Mouse (Mus musculus) lung, embryonic 14.5 days (tissue): ENCODE measurements around the gene Tlcd1. TPM values are rescaled to one million over a fixed set of nuclear protein-coding genes. Genes with fewer than 3 reads are reported as not detected.
A peak's percentile ranks its signal among the peaks of the same experiment; 100 is the strongest.

Experiments
- ATAC-seq: fragments of 200-750 bp; cut with Nextera tagmentation; 2 replicates; pipeline ENCODE4 v1.8.0; 2017; ENCODE audit warnings: mild to moderate bottlenecking, moderate TSS enrichment, moderate library complexity; ENCODE audit not compliant: insufficient read depth
- DNase-seq: peaks from one replicate; pipeline ENCODE4 v3.0.0-alpha.2; 2015
- H3K27ac ChIP-seq: fragments of 300-500 bp; sonication (generic); 2 replicates; pipeline ENCODE4 v1.5.1; 2014; ENCODE audit warnings: low read depth, mild to moderate bottlenecking, moderate library complexity
- H3K27me3 ChIP-seq: fragments of 300-500 bp; sonication (generic); 2 replicates; pipeline ENCODE4 v1.6.1; 2014; ENCODE audit warnings: low read length, control low read depth; ENCODE audit not compliant: insufficient read depth
- H3K36me3 ChIP-seq: fragments of 300-500 bp; sonication (generic); 2 replicates; pipeline ENCODE4 v1.6.1; 2014; ENCODE audit warnings: control low read depth; ENCODE audit not compliant: insufficient read depth
- H3K4me1 ChIP-seq: fragments of 300-500 bp; sonication (generic); 2 replicates; pipeline ENCODE4 v1.6.1; 2014; ENCODE audit warnings: antibody characterized with exemption, control low read depth; ENCODE audit not compliant: insufficient read depth
- H3K4me2 ChIP-seq: fragments of 300-500 bp; sonication (generic); 2 replicates; pipeline ENCODE4 v1.6.1; 2014; ENCODE audit warnings: mild to moderate bottlenecking
- H3K4me3 ChIP-seq: fragments of 300-500 bp; sonication (generic); 2 replicates; pipeline ENCODE4 v1.5.1; 2014; ENCODE audit warnings: low read depth, low read length
- H3K9ac ChIP-seq: fragments of 300-500 bp; sonication (generic); 2 replicates; pipeline ENCODE4 v1.6.1; 2014
- H3K9me3 ChIP-seq: fragments of 300-500 bp; sonication (generic); 2 replicates; pipeline ENCODE4 v1.6.1; 2016; ENCODE audit warnings: low read depth, low read length, control low read depth
- CTCF ChIP-seq: IDR thresholded peaks from 2 replicates; pipeline ENCODE4 v1.5.1; 2016; ENCODE audit warnings: antibody characterized with exemption, low read depth
- WGBS: fragments of 180-500 bp; shearing (Covaris S2); extraction: QIAGEN DNeasy Blood & Tissue Kit; methylation state at CpG from one replicate; pipeline ENCODE4 v1.1.7; 2014; 5-methylcytosine and 5-hydroxymethylcytosine counted together
- polyA plus RNA-seq: library from polyadenylated mRNA; unstranded; fragments of >200 nt; fragmentation: Nextera tagmentation; extraction: Ambion mirVana; gene quantifications from 2 replicates; pipeline ENCODE4 v1.2.1, GENCODE M21; 2014

Gene Tlcd1
- polyA plus RNA-seq, 1 experiment from 2014 or later: 21.6 TPM

- Histone ChIP-seq H3K9me3 (no peaks in the 10 kb centered on the region), H3K4me3 (no peak overlapping the region), H3K36me3 (no peaks in the 10 kb centered on the region), H3K4me2 (no peak overlapping the region), H3K9ac (no peak overlapping the region), H3K4me1 (peaks cover 5% of the 10 kb centered on the region), H3K27ac (no peak overlapping the region), H3K27me3 (no peaks in the 10 kb centered on the region)
- ATAC-seq: no peak
- no peak for TF ChIP-seq CTCF
- no peak for DNase-seq
- 87% methylated on average over 15 of the region's 15 CpGs for WGBS
Measured at GRCm38 (mm10) chr11:78170306-78170705, 6.2 kb upstream of the Tlcd1 start.

DNA sequence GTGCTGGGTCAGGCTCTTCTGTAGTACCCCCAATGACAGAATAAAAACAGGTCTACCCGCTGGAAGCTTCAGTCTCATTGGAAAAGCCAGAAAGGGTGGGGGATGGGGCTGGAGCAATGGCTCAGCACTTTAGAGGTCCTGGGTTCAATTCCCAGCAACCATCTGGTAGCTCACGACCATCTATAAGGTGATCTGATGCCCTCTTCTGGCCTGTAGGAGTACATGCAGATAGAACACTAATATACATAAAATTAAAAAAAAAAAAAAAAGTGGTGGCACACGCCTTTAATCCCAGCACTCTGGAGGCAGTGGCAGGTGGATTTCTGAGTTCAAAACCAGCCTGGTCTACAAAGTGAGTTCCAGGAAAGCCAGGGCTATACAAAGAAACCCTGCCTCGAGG, 5.2 kb upstream of the Tlcd1 start:
- TF ChIP-seq CTCF: peak; percentile 33; the same call in 1 of the 2 replicates
- no peaks in the 10 kb centered on the region for H3K36me3 ChIP-seq
- DNase-seq (no peak), ATAC-seq (no peak)
- H3K27me3 ChIP-seq: no peaks in the 10 kb centered on the region
- no peak overlapping the region for H3K4me3 ChIP-seq
- H3K9me3 ChIP-seq: no peaks in the 10 kb centered on the region
- 73% methylated on average over 4 of the region's 4 CpGs for WGBS
- H3K4me1 ChIP-seq: no peaks in the 10 kb centered on the region
- H3K9ac ChIP-seq: no peak overlapping the region
- H3K4me2 ChIP-seq: no peak overlapping the region
- no peak overlapping the region for H3K27ac ChIP-seq

DNA sequence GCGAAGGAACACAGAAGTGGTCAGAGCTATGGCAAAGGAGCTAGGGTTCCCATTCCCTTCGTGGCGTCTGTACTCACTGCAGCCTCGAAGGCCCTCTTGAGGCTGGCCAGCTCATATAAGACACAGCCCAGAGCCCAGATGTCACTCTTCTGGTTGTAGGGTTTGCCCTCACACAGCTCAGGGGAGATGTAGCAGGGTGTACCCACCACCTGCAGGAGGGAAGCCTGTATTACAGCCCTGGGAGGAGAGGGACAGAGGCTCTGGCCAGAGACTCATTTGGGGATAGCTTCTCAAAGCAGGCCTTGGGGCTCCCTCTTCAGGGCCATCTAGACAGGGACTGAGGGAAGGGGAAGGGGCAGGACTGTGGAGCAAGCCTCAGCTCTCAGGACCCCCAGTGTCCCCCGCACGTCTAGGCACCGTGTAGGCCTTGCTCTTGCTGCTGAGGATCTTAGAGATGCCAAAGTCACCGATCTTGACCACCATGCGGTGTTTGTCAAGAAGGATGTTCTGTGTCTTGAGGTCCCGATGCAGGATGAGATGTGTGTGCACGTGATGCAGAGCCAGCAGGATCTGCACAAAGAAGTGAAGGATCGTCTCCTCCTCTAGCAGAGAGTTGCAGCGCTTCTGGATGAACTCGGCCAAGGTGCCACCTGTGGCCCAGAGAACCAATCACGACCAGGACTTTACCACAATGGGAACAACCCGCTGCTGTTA, 4.3 kb upstream of the Tlcd1 start:
- DNase-seq (peak; percentile 49), ATAC-seq (no peak; the same call in 1 of the 2 replicates)
- TF ChIP-seq CTCF: peak; percentile 58
- Histone ChIP-seq H3K27me3 (no peaks in the 10 kb centered on the region), H3K4me3 (no peak overlapping the region), H3K9me3 (no peaks in the 10 kb centered on the region), H3K27ac (no peak overlapping the region), H3K9ac (no peak overlapping the region), H3K36me3 (no peaks in the 10 kb centered on the region), H3K4me1 (no peaks in the 10 kb centered on the region), H3K4me2 (no peak overlapping the region)
- WGBS: 82% methylated on average over 16 of the region's 16 CpGs

DNA sequence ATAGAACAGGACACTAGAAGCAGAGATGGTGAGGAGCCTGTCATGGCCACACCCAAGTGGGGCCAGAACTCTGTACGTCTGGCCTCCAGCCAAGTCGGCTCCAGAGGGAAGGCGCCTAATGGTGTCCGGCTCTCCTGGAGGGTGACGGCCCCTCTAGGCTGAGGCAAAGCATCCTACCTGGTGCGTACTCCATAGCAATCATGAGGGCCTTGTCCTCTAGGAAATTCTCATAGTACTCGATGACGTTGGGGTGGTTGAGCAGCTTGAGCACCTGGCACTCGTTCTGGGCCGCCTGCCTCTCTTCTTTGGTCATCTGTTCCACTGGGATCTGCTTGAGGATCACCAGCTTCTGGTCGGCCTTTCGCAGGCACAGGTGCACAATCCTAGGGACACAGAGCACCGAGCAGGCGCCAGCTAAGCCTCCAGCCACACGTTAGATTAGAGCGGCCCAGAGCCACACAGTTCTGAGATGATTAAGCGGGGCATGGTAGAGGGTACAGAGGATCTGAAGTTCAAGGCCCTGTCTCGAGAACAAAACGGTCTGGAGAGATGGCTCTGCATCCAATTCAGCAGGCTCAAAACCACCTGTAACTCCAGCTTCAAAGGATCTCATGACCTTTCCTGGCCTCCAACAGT, 3.6 kb upstream of the Tlcd1 start:
- Histone ChIP-seq H3K36me3 (no peaks in the 10 kb centered on the region), H3K4me2 (no peak overlapping the region)
- 73% methylated on average over 19 of the region's 19 CpGs for WGBS

DNA sequence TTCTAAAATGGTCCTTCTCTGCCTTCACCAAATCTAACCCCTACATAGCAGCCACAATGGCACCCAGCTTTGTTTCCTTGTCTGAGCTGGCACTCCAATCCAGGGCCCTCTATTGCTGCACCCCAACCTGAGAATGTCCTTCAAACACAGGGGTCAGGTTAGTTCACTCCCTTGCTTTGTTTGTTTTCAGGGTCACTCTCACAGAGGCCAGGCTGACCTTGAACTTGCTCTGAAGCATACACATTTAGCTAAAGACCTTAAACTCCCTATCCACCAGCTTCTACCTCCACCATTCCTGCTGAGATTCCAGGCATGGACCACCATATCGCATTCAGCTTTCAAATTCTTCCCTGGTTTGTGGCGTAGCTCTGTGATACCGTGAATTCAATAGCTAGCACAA, 2.0 kb upstream of the Tlcd1 start:
- 77% methylated on average over 3 of the region's 3 CpGs for WGBS

More for the DNA sequence above, 3.6 kb upstream of the Tlcd1 start:
- Histone ChIP-seq H3K9ac (no peak overlapping the region), H3K9me3 (no peaks in the 10 kb centered on the region), H3K27me3 (no peaks in the 10 kb centered on the region), H3K4me1 (no peaks in the 10 kb centered on the region), H3K27ac (no peak overlapping the region), H3K4me3 (no peak overlapping the region)
- ATAC-seq: no peak
- no peak for TF ChIP-seq CTCF
- DNase-seq: peak; percentile 29

GRCm38 (mm10) chr11:78175771-78176401, 625 bp upstream of the Tlcd1 start:
- H3K27me3 ChIP-seq: no peaks in the 10 kb centered on the region
- DNase-seq: peak; percentile 50
- TF ChIP-seq CTCF: peak; percentile 31

More for the DNA sequence above, 2.0 kb upstream of the Tlcd1 start:
- H3K9me3 ChIP-seq: no peaks in the 10 kb centered on the region
- no peak overlapping the region for H3K9ac ChIP-seq
- no peak for TF ChIP-seq CTCF
- ATAC-seq (no peak), DNase-seq (no peak)
- H3K4me1 ChIP-seq: no peaks in the 10 kb centered on the region
- peaks cover 2% of the 10 kb centered on the region for H3K36me3 ChIP-seq
- H3K27me3 ChIP-seq: no peaks in the 10 kb centered on the region
- H3K4me2 ChIP-seq: no peak overlapping the region
- no peak overlapping the region for H3K4me3 ChIP-seq
- no peak overlapping the region for H3K27ac ChIP-seq

GRCm38 (mm10) chr11:78176905-78177331, 407 bp downstream of the Tlcd1 start:
- no peak for ATAC-seq
- H3K9me3 ChIP-seq: no peaks in the 10 kb centered on the region
- H3K4me2 ChIP-seq: peak overlapping the region; percentile 96
- H3K9ac ChIP-seq: peak overlapping the region; percentile 51
- under 1% methylated on average over 23 of the region's 23 CpGs for WGBS
- H3K4me3 ChIP-seq: peak overlapping the region; percentile 59
- peak overlapping the region; percentile 97 for H3K27ac ChIP-seq
- H3K27me3 ChIP-seq: no peaks in the 10 kb centered on the region
- H3K4me1 ChIP-seq: 0 out of 2 replicates have a peak, but pooled peaks cover 2% of the 10 kb centered on the region
- peaks cover 26% of the 10 kb centered on the region for H3K36me3 ChIP-seq
- no peak for TF ChIP-seq CTCF
- peak; percentile 31 for DNase-seq

More at GRCm38 (mm10) chr11:78175771-78176401, 625 bp upstream of the Tlcd1 start:
- H3K4me1 ChIP-seq: no peaks in the 10 kb centered on the region
- no peaks in the 10 kb centered on the region for H3K9me3 ChIP-seq
- peak; percentile 37; the same call in 1 of the 2 replicates for ATAC-seq
- no peak overlapping the region for H3K9ac ChIP-seq
- peak overlapping the region; percentile 96 for H3K4me2 ChIP-seq
- WGBS: 2% methylated on average over 9 of the region's 10 CpGs
- peak overlapping the region; percentile 97 for H3K27ac ChIP-seq
- H3K36me3 ChIP-seq: peaks cover 16% of the 10 kb centered on the region
- H3K4me3 ChIP-seq: peak overlapping the region; percentile 59
